Mouse (Mus musculus) heart, postnatal 0 days (tissue): ENCODE data around the gene S1pr1.

Source experiments
- CTCF ChIP-seq: IDR thresholded peaks from 2 replicates; pipeline ENCODE4 v1.5.1; 2016; ENCODE audit warnings: antibody characterized with exemption, control low read depth, low read depth
- EP300 ChIP-seq: IDR thresholded peaks from 2 replicates; pipeline ENCODE4 v1.6.1; 2016; ENCODE audit warnings: antibody characterized with exemption, low read depth

- no peak for TF ChIP-seq CTCF
- no peak for TF ChIP-seq EP300
Measured at GRCm38 (mm10) chr3:115693390-115693789, 21.5 kb downstream of the S1pr1 start.
